Mouse (Mus musculus) urinary bladder, postnatal 10 days (tissue): ENCODE results near the gene Ccdc82.

Source experiments
- DNase-seq: peaks from one replicate; pipeline ENCODE4 v3.0.0; 2022; ENCODE audit warnings: low spot score

The Ccdc82 gene

DNA sequence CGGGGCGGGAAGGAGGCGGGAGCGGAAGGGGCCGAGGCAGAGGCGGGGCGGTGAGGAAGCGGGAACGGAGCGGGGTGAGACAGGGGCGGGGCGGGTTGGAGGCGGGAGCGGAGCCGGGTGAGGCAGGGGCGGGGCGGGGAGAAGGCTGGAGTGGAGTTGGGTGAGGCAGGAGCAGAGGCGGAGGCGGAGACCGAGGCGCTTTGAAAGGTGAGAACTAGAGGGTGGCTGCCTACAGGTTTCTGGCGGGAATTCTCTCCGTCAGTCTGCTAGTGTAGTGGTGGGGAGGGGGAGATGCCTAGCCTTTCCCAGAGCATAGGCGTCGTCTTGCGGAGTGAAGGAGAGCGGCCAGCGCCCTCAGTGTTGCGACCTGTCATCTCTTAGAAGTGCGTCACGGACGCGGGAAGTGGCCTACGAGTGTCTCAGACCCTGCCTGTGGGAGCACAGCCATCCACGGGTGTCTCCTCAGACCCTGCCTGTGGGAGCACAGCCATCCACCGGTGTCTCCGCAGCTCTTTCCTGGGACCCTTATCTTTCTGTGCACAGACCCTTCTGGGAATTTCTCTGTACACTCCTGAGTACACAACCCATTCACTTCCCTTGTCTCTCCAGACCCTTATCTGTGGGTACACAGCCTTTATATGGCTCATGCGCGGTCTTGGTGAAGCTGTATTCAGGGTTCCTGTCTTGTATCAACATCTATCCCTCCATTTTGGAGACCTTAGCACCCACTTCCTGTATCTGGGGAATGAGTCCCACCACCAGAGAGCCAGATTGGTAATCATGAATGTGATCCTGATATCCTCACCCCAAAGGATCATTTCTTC lies at the start of gene Ccdc82:
TSS of gene Ccdc82 (plus strand) at position 141 of the 824 bp plus-strand sequence.
- DNase-seq = peak; percentile 80

DNA sequence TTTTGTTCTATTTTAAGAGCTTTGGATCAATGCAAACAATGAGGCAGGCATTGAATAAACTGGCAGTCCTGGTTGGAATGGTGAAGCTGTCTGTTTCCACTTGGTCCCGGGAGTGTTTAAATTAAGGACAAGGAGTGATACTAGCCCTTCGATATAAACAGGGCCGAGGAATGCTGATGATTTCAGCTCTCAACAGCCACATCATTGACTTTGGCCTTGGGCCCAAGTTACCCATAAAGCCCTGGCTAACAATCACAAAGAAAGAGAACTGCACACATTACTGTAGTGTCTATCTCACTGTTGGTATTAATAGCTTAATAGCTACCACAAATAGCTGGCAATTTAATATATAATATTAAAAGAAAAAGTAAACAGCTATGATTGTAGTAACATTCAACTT lies 46.7 kb upstream of the Ccdc82 start:
- no peak for DNase-seq

DNA sequence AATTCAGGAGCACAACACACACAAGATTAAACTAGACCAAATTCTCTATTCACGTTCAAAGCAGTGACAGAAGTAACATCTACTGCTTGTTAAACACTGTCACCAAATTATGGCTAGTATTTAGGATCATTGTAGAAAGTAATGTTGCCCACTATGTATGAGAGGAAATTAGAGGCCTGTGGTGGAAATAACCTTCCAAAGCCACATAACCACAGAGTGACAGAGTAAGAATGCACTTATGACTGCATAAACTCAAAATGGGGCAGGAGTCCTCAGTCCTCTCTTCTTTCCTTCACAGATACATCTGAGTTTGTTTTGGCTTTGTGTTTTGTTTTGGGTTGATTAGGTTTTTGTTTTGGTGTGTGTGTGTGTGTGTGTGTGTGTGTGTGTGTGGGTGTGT lies 43.6 kb upstream of the Ccdc82 start:
- no peak for DNase-seq

DNA sequence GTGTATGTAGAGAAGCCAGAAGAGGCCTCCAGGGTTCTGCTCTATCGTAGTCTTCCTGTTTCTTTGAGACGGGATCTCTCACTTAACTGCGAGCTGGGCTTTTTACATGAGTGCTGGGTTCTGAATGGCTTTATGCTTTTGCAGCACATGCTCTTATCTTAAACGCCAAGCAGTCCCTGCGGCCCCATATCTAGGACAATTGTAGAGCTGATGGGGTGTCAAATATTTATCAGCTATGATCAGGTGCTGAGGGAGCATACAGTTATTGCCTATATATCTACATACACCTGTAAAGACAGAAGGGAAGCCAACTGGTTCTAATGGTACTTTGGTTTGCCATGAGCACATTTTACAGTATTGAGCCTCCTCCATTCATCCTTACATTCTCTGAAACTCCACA lies 43.1 kb upstream of the Ccdc82 start:
- no peak for DNase-seq

DNA sequence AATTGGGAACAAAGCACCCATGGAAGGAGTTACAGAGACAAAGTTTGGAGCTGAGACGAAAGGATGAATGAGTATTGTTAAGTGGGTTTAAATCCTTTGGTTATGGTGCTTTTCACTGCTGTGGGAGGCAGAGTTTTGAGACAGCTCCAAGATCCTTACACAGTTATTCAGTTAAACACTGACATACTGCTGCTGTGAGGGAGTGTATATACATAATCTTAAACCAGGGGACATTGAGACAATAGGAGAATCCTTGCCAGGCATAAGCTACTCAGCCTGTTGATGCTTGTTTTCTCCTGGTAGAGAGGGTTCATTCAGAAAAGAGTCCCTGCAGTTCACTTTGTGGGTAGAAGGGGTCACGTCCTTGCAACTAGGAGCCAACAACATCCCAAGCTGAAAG lies 40.4 kb upstream of the Ccdc82 start:
- DNase-seq = no peak

DNA sequence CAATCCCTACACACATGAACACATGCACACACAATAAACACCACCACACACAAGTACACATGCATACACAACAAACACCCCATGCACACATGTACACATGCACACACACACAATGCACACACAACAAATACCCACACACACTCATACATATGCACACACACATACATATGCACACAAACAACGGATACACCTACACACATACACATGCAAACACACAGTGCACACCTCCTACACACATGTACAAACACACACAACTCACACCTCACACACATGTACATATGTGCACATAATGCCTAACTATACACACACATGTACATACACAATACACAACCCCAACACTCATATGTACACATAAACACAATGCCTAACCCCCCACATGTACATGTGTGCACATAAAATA lies 20.9 kb upstream of the Ccdc82 start:
- DNase-seq = no peak

DNA sequence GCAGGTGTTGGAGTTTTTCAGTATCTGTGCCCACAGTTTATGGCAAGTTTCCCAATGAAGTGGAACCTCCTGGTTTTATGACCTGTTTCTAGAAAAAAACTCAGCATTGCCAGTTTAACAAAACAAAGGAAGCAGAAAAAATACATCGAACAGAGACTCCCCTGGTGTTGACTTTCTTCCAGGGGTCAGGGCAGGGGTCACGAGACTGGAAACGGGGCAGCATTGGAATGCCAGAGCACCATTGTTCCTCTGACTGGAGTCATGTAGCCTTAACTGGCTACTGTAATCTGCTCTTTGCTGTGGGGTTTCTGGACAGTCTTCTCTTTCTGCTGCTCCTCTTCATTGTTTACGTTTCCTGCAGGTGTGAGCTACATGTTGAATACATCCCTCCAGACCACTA lies 16.2 kb upstream of the Ccdc82 start:
- no peak for DNase-seq

DNA sequence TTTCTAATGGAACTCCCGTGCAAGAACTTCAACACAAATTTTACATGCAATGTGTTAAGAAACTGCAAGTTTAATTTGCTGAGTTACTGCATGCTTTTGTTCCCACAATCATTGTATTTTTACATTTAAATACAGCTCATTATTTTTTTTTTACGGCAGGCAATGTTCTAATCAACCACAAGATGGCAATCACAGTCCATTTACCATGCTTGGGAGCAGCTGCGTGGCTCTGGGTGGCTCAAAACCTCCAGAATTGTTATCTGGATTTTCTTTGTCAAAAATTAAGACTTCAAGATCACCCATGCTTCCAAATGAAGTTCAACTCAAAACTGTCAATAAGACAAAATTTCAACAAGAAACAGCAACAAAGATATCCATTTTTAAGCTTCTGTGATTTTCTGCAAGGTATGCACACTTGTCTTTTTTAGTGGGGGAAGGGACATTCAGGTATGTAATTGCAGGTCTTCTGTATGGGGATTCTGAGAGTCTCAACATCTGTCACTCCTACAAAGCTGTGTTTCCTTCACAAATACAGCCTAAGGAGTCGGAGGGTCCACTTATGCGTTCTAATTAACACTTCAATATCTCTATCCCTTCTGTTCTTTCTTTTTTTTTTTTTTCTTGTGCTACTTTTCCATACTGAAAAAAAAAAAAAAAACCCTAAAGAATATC lies 15.1 kb upstream of the Ccdc82 start:
- DNase-seq = no peak

DNA sequence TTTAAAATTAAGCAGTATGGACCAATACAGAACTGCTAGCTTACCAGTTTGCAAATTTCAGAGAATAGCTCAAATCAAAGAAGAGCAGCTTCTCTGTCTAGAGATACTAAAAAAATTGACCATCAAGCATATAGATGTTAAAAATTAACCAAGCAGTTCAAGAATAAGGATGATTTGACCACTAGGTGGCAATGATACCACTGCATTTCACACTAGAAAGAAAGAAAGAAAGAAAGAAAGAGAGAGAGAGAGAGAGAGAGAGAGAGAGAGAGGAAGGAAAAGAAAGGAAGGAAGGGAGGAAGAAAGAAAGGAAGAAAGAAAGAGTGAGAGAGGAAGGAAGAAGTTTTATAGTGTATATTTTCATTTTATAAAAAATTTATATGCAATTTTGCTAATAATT lies 4.4 kb upstream of the Ccdc82 start:
- no peak for DNase-seq

DNA sequence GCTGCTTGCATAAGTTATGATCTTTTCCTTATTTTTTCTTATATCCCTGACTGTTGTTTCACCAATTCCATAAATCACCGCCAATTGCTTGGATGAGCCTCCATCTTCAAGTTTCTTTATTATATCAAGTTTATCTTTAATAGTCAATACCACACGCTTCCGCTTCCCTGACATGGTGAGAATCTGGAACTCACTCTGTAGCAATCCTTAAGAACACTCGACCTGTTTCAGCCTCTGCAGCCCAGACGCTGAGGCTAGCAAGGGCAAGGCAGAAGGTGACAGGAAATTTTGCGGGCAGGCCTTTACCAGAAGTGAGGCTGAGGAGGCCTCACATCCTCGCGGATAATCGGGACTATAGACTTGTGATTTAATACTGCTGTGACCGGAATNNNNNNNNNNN lies 1.3 kb upstream of the Ccdc82 start, which contains the start of gene Jrkl:
TSS of gene Jrkl (minus strand) at position 349 of the 400 bp plus-strand sequence.
- DNase-seq = no peak

DNA sequence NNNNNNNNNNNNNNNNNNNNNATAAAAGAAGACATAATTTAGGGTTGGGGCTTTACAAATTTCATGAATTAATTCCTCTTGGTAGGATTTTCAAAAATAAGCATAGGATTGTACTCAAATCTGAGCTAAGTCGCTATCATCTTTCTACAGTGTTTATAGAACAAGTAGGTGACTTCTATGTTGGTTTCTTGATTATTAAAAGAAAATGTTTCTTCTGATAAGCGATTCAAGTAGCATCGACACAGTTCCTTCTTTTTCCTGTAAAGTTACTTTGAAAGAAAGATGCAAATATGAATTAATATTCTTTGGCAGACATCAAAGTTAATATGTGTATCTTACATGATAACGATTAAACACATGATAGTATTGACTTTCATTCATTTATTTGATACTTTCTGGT lies 1.3 kb downstream of the Ccdc82 start:
- no peak for DNase-seq

DNA sequence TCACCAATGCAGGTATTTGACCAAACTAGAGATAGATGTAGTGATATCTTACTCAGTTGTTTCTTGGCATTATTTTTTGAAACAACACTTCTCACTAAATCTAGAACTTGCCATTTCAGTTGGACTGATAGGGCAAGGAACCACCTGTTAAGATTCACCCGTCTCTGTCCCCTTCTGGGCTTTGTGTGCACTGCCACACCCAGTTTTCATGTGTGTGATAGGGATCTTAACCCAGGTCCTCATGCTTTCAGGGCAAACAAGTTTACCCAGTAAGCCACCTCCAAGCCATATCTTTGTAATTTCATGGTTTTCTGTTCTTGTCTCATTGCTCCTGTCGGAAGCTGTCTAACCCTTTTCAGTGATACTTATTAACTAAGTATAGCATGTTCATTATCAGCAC lies 4.5 kb downstream of the Ccdc82 start:
- DNase-seq = no peak

DNA sequence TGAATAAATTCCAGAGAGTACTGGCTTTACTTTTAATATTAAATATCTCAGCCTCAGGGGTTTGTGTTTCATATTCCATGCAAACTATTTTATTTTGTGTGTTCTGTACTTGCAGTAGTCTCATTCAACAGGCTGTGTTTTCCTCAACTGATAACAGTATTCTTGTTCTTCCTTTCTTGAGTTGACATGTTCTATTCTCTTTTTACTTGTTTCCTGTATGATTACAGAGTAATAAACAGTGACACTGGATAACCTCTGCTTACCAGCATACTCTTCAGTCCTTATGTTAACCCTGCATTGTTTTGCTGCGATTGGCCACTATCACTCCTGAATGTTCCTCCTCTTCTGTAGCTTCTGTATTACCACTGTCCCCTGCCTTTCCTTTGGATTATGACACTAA lies 10.0 kb downstream of the Ccdc82 start:
- DNase-seq = no peak

DNA sequence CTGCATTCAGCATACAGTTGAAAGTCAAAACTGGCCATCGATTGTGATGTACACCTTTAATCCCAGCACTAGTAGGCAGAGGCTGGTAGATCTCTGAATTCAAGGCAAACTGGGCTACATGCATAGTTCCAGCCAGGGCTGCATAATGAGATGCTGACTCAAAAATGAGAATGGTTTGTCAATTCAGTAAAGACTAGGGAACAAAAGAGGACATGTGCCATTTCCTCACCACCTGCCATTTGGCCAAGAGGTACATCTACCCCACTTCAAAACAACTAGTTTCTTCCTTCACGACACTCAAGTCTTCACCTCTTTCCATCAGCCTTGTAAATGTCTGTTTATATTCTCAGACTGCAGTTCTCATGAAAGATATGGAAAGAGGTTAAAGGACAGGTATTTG lies 11.4 kb downstream of the Ccdc82 start:
- no peak for DNase-seq

DNA sequence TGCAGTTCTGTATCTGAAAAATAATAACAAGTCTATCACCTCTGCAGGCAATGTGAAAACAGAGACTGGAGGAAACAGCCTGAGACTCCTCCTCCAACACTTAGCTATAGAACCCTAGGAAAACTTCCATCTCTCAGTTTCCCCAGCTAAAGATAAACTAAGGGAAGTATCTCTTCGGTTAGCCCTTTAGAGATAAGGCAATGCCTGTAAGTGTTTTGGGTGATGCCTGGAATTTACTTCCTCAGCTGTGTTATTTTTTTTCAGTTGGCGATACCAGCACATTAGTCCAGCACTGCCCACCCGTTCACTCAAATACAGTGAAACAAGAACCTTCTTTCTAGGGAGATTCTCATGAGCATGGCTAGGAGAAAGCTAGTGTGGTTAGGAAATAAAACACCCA lies 14.2 kb downstream of the Ccdc82 start:
- DNase-seq = no peak

DNA sequence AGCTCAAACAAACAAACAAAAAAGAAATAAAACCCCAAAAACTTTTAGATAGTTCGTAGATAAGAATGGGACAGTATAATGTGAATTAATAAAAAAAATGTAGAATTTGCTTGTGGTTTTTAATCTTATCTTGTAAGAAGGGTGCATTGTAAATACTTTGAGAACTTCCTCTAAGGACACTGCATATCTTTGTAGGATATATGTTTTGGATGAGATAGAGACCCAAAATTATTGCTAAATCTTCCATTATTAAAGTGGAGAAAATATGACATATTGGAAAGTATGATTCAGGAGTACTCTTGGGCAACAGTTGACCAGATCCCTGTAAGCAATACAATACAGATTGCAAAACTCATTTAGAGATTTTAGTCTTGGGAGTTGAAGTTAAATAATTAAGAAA lies 26.5 kb downstream of the Ccdc82 start:
- no peak for DNase-seq

DNA sequence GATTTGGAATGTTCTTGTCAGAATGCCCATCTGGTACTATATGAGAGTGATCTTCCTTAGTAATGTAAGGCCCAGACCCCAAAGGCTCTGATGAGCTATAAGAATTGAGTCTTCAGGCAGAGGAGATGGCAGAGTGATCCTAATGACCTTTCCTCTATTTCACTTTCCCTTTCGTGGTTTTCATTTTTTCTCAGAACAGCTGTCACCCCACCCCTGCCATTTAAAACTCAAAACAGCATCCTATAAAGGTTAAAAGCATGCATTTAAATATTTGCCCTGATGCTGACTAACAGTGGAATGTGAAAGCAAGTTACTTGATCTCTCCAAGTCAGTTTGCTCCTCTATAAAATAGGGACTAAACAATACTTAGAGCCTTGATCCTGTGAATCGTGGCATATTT lies 40.7 kb downstream of the Ccdc82 start:
- DNase-seq = no peak

DNA sequence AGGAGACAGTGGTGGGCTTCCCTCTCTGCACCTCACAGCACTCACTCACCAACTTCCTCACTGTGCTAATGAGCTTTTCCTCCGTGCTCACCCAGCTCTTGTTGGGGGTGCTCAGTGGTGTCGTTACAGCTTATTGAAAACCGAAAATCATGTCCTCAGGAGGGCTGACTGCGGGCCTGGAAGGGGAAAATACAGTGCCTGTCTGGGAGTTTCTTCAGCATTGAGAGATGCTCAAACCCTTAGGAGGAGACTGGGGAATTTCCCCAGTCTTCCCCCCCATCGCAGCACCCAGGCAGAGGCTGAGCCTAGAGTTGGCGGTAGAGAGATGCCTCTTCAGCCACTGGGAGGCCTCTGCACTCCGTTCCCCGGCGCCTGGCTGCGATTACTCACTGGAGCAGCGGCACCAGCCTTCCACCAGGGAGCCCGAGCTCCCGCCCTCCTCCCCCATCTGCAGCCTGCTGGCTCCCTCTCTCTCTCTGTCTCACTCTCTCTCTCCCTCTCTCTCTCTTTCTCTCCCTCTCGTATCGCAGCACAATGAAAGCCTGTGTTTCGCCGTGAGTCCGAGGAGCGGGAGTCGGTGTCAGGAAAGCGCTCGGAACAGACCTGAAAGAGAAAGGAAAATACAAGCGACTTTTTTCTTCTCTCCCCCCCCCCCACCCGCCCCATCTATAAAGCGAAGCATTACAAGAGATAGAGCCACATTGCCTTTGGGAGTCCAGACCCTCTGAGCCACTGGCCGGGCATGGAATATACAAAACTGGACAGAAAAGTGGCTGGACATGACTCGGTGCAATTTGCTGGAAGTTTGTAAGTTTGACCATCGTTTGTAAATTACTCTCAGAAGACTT lies 49.7 kb downstream of the Ccdc82 start:
- peak; percentile 62 for DNase-seq

DNA sequence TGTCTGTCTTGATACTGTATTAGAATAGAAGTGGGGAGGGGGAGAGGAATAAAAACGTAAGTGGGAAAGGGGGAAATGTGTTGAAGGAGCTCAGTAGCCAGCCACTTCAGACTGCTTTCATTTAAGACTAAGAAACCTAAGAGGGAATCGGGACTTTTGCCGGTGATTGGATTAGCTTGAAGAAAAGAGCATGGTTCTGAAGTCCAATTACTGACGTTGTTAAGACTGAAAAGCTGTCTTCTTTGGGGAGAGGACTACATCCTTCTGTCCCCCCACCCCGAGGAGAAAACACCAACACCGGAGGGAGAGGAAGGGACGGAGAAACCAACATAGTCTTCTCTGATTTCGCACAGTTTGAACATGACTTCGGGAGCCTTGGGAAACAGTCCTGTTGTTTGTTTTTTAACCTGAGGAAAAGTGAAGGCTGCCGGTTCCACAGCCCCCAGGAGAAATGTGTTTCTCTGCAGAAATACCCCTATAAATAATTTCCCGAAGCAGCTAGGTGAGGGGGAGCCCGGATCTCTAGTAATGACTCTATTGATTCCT lies 50.4 kb downstream of the Ccdc82 start:
- DNase-seq = no peak

DNA sequence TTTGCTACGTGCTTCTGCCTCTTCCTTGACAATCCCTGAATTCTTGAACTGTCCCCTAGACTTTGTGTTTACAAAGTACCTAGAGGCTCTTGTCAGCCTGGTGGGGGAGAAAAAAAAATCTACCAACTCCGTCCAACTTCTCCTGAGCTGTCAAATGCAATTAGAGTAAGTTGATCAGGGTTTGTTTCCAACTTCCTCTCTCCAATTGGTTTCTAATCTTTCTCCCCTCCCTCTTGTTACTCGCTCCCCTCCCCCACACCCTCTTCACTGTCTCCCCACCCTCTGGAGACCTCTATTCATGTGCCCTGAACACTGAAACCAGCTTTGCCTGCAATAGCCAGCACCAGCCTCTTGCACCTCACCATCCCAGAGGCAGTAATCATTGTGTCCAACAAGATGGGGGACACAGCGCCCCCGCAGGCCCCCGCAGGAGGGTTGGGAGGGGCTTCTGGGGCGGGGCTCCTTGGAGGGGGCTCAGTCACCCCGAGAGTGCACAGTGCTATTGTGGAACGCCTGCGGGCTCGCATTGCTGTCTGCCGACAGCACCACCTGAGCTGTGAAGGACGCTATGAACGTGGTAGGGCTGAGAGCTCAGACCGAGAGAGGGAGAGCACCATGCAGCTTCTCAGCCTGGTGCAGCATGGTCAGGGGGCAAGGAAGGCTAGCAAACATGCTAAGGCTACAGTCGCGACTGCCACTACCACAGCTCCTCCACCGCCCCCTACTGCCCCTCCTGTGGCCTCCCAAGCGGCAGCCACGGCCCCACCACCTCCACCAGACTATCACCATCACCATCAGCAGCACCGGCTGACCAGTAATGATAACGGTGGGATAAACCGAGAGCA lies 51.1 kb downstream of the Ccdc82 start, which contains the start of gene Maml2:
TSS of gene Maml2 (plus strand) at position 290 of the 845 bp plus-strand sequence.
- DNase-seq = no peak

DNA sequence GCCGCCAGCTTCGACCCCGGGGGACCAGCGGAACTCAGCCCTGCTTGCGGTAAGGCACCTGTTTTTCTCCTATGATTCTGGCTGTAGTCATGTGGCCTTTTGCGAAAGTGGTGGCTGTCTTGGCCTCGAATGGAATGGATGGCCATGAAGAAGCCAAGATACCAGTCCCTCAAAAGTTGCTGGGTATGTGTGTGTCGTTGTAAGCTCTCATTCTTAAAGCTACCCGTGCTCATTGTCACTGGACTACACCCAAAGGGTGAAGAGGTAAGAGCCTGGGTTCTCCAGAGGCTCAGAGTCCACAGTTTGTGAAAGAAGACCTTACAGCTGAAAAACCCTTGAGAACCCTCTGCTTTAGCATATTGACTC lies 51.7 kb downstream of the Ccdc82 start:
- DNase-seq = no peak

DNA sequence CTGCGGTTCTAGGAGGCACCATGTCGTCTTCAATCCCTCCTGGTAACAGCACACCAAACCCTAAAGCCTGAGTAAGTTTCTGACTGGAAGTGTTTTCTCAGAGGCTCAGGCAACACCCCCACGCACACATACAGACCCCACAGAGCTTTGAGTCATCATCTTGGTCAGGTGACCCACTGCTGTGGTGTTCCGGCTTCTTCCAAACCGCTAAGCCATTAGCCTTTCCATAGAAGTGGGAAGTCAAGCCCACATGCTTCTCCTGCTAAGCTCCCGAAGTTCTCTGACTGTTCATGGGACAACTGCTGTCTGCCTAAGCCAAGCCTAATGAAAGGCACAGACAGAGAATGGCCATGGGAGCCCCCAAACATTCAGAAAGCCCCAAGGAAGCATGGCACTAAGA lies 52.4 kb downstream of the Ccdc82 start:
- no peak for DNase-seq
